Comparison of ENCODE assay signal across 19 mouse cellular contexts in the genomic region with DNA sequence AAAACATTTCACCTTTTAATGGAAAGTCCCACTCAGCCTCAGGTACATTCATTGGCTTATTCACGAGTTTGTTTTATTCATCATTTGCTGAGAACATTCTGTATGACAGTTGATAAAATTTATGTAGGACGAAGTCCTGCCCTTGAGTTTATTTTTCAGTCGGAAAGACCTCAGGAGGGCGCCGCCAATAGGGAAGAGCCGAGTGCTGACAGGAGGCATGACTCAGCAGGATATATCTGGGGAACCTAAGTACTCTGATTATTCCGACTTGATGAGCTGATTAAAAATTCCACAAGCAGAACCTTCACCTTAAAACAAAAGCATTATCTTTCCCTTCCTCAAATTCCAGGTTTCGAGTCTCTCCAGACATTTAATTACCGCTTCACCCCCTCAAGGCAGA. TPM values are rescaled to one million over a fixed set of nuclear protein-coding genes. Genes with fewer than 3 reads are reported as not detected.
A peak's percentile ranks its signal among the peaks of the same experiment; 100 is the strongest.
DNase-seq lines count a peak whose midpoint lies in the region; ATAC-seq and TF ChIP-seq lines count a peak whose summit lies in the region.
"Had no signal": no experiment of that assay in that cellular context is flagged by ENCODE, and none has a peak within 500 bp of the region (broad histone marks: within the 10 kb centered on the region; RNA-seq: fewer than 3 reads in every experiment).

No protein-coding gene starts in this region.

- H3K4me2 ChIP-seq in midbrain, embryonic 14.5 days (ENCODE audit: low read length): no peak overlapping the region
- no peak overlapping the region for H3K4me2 ChIP-seq in midbrain, embryonic 13.5 days (replicated peaks)
- no peak overlapping the region for H3K4me2 ChIP-seq in stomach, postnatal 0 days (replicated peaks; ENCODE audit: low read depth)
- H3K4me2 ChIP-seq: heart, embryonic 13.5 days; hindbrain, embryonic 12.5 days; limb, embryonic 13.5 days; neural tube, embryonic 12.5 days had no signal

- H3K36me3 ChIP-seq in midbrain, embryonic 14.5 days (ENCODE audit: control insufficient read depth, insufficient read depth, low read length): no peaks in the 10 kb centered on the region
- no peaks in the 10 kb centered on the region for H3K36me3 ChIP-seq in midbrain, embryonic 13.5 days
- no peaks in the 10 kb centered on the region for H3K36me3 ChIP-seq in stomach, postnatal 0 days (ENCODE audit: control insufficient read depth, insufficient read depth, low read length)
- H3K36me3 ChIP-seq: hindbrain, embryonic 12.5 days; limb, embryonic 13.5 days; midbrain, embryonic 10.5 days; neural tube, embryonic 12.5 days had no signal

- ATAC-seq in midbrain, embryonic 14.5 days (ENCODE audit: low FRiP score, low TSS enrichment): no peak
- no peak for ATAC-seq in midbrain, embryonic 13.5 days
- ATAC-seq in stomach, postnatal 0 days (ENCODE audit: low FRiP score, low TSS enrichment): 0 out of 2 replicates have a peak, but pooled peaks have one; percentile 42
- ATAC-seq: Patski had no signal

- TF ChIP-seq CTCF in stomach, postnatal 0 days (IDR thresholded peaks at IDR 0.05; ENCODE audit: low read depth): 0 out of 2 replicates have a peak, but pooled peaks have one; percentile 9

- intact Hi-C loops in heart, postnatal 36 days (cut with DNase I): no loop called here

- no peak overlapping the region for H3K27ac ChIP-seq in midbrain, embryonic 14.5 days (replicated peaks; ENCODE audit: low read depth, low read length)
- H3K27ac ChIP-seq in midbrain, embryonic 13.5 days: no peak overlapping the region
- no peak overlapping the region for H3K27ac ChIP-seq in stomach, postnatal 0 days (replicated peaks)
- H3K27ac ChIP-seq: heart, embryonic 13.5 days; hindbrain, embryonic 12.5 days; limb, embryonic 13.5 days; midbrain, embryonic 10.5 days; neural tube, embryonic 12.5 days had no signal

- no peak overlapping the region for H3K9ac ChIP-seq in midbrain, embryonic 14.5 days (replicated peaks; ENCODE audit: low read length)
- no peak overlapping the region for H3K9ac ChIP-seq in midbrain, embryonic 13.5 days (replicated peaks)
- H3K9ac ChIP-seq in stomach, postnatal 0 days (ENCODE audit: low read length): no peak overlapping the region
- H3K9ac ChIP-seq: hindbrain, embryonic 12.5 days; limb, embryonic 13.5 days; neural tube, embryonic 12.5 days had no signal

- H3K4me3 ChIP-seq in midbrain, embryonic 14.5 days (replicated peaks; ENCODE audit: low read depth, low read length): no peak overlapping the region
- no peak overlapping the region for H3K4me3 ChIP-seq in midbrain, embryonic 13.5 days (replicated peaks)
- no peak overlapping the region for H3K4me3 ChIP-seq in stomach, postnatal 0 days (ENCODE audit: low read depth, low read length)
- H3K4me3 ChIP-seq: erythroblast, embryonic 14.5 days; heart, embryonic 13.5 days; hindbrain, embryonic 12.5 days; limb, embryonic 13.5 days; midbrain, embryonic 10.5 days; neural tube, embryonic 12.5 days had no signal

- peak; percentile 62 for DNase-seq in heart, adult 11 months
- DNase-seq in heart, adult 18-20 months: no peak
- DNase-seq in midbrain, embryonic 14.5 days: peak; percentile 19
- peak; percentile 62 to 68 for DNase-seq in adrenal gland, postnatal 36 days
- DNase-seq in stomach, postnatal 0 days (ENCODE audit: low spot score): no peak
- no peak for DNase-seq in cerebellum, postnatal 25 days
- no peak for DNase-seq in heart, postnatal 36 days
- DNase-seq: cerebellum, adult 11-12 months; gastrocnemius, postnatal 25 days; kidney, adult 11 months; kidney, postnatal 4 days had no signal

- 37% methylated on average over 9 of the region's 9 CpGs for WGBS in midbrain, embryonic 14.5 days
- 32% methylated on average over 9 of the region's 9 CpGs for WGBS in midbrain, embryonic 13.5 days
- 21% methylated on average over 9 of the region's 9 CpGs for WGBS in stomach, postnatal 0 days

- no peaks in the 10 kb centered on the region for H3K9me3 ChIP-seq in midbrain, embryonic 14.5 days (ENCODE audit: control insufficient read depth, low read length)
- no peaks in the 10 kb centered on the region for H3K9me3 ChIP-seq in midbrain, embryonic 13.5 days
- no peaks in the 10 kb centered on the region for H3K9me3 ChIP-seq in stomach, postnatal 0 days (ENCODE audit: control insufficient read depth, low read length)
- H3K9me3 ChIP-seq: heart, embryonic 13.5 days; hindbrain, embryonic 12.5 days; limb, embryonic 13.5 days; midbrain, embryonic 10.5 days; neural tube, embryonic 12.5 days had no signal

- H3K4me1 ChIP-seq in midbrain, embryonic 14.5 days (ENCODE audit: control insufficient read depth, insufficient read depth, low read length): no peaks in the 10 kb centered on the region
- no peaks in the 10 kb centered on the region for H3K4me1 ChIP-seq in midbrain, embryonic 13.5 days (replicated peaks)
- H3K4me1 ChIP-seq in stomach, postnatal 0 days (replicated peaks; ENCODE audit: control insufficient read depth, insufficient read depth): no peaks in the 10 kb centered on the region
- H3K4me1 ChIP-seq: hindbrain, embryonic 12.5 days; limb, embryonic 13.5 days; midbrain, embryonic 10.5 days; neural tube, embryonic 12.5 days had no signal

- TF ChIP-seq EP300 in stomach, postnatal 0 days (optimal IDR thresholded peaks at IDR 0.05): no peak

- H3K27me3 ChIP-seq in midbrain, embryonic 14.5 days (ENCODE audit: control insufficient read depth, insufficient read depth, low read length): no peaks in the 10 kb centered on the region
- no peaks in the 10 kb centered on the region for H3K27me3 ChIP-seq in midbrain, embryonic 13.5 days
- H3K27me3 ChIP-seq in stomach, postnatal 0 days (ENCODE audit: control insufficient read depth, insufficient read depth, low read length): no peaks in the 10 kb centered on the region
- H3K27me3 ChIP-seq: heart, embryonic 13.5 days; hindbrain, embryonic 12.5 days; limb, embryonic 13.5 days; neural tube, embryonic 12.5 days; Patski had no signal

RNA-seq across cellular contexts. Expression of gene Cryzl2, which starts 21.7 kb away (rescaled TPM):
- total RNA-seq in heart, adult 18-20 months (2021): 10 to 100 TPM; 11.7 to 13.9 TPM
- 6.2 and 7.6 TPM in 2 replicates for polyA plus RNA-seq in midbrain, embryonic 14.5 days (2014; fragmentation: Nextera tagmentation; extraction: Ambion mirVana)
- 6.0 and 7.4 TPM in 2 replicates for polyA plus RNA-seq in midbrain, embryonic 13.5 days (2015; fragmentation: Nextera tagmentation; extraction: Ambion mirVana)
- total RNA-seq in adrenal gland, postnatal 36 days (2021): 10 to 100 TPM; 42.6 to 60.1 TPM
- polyA plus RNA-seq in stomach, postnatal 0 days (2015; fragmentation: Nextera tagmentation; extraction: Ambion mirVana): 14.8 and 16.4 TPM in 2 replicates
- 1 to 10 TPM; 7.3 to 8.4 TPM for total RNA-seq in heart, postnatal 36 days (2021)
- polyA plus RNA-seq: Patski had no signal

RNA-seq across cellular contexts. Expression of gene Sec16b, which starts 26.4 kb away (rescaled TPM):
- total RNA-seq in heart, adult 18-20 months (2021): under 1 TPM; 0.45 to 0.62 TPM
- polyA plus RNA-seq in midbrain, embryonic 14.5 days (2014; fragmentation: Nextera tagmentation; extraction: Ambion mirVana): 0.20 and 0.34 TPM in 2 replicates
- 0.26 and 0.32 TPM in 2 replicates for polyA plus RNA-seq in midbrain, embryonic 13.5 days (2015; fragmentation: Nextera tagmentation; extraction: Ambion mirVana)
- 1 to 10 TPM in 1 of 2 experiments, under 1 TPM in 1; 0.56 to 1.1 TPM for total RNA-seq in adrenal gland, postnatal 36 days (2021)
- polyA plus RNA-seq in stomach, postnatal 0 days (2015; fragmentation: Nextera tagmentation; extraction: Ambion mirVana): 5.5 and 6.2 TPM in 2 replicates
- under 1 TPM; 0.73 to 0.89 TPM for total RNA-seq in heart, postnatal 36 days (2021)
- polyA plus RNA-seq: erythroblast, embryonic 14.5 days had no signal

Comparison
In these comparisons a context has a peak if more than half of its experiments do, and no peak if none do; other contexts are left out.
1. DNase-seq: peak in heart, adult 11 months (single experiment), midbrain, embryonic 14.5 days (single experiment) and adrenal gland, postnatal 36 days (2 of 2); none in heart, adult 18-20 months (0 of 2), stomach, postnatal 0 days (single experiment), cerebellum, postnatal 25 days (0 of 2) and heart, postnatal 36 days (0 of 2).